Mouse (Mus musculus) midbrain, embryonic 12.5 days (tissue): ENCODE results near the gene Heg1. TPM values are rescaled to one million over a fixed set of nuclear protein-coding genes. Genes with fewer than 3 reads are reported as not detected.

ENCODE experiments used
- ATAC-seq: fragments of 200-750 bp; cut with Nextera tagmentation; 2 replicates; pipeline ENCODE4 v1.8.0; 2017; ENCODE audit warnings: low read depth, moderate TSS enrichment, moderate library complexity; ENCODE audit not compliant: low FRiP score
- H3K27ac ChIP-seq: fragments of 300-500 bp; sonication (generic); replicated peaks from 2 replicates; pipeline ENCODE4 v1.5.1; 2016; ENCODE audit warnings: mild to moderate bottlenecking
- H3K27me3 ChIP-seq: fragments of 300-500 bp; sonication (generic); 2 replicates; pipeline ENCODE4 v1.6.1; 2016; ENCODE audit warnings: mild to moderate bottlenecking
- H3K36me3 ChIP-seq: fragments of 300-500 bp; sonication (generic); 2 replicates; pipeline ENCODE4 v1.6.1; 2016
- H3K4me1 ChIP-seq: fragments of 300-500 bp; sonication (generic); 2 replicates; pipeline ENCODE4 v1.6.1; 2016
- H3K4me2 ChIP-seq: fragments of 300-500 bp; sonication (generic); replicated peaks from 2 replicates; pipeline ENCODE4 v1.6.1; 2016; ENCODE audit warnings: mild to moderate bottlenecking, moderate library complexity
- H3K4me3 ChIP-seq: fragments of 300-500 bp; sonication (generic); 2 replicates; pipeline ENCODE4 v1.5.1; 2016; ENCODE audit warnings: mild to moderate bottlenecking
- H3K9ac ChIP-seq: fragments of 300-500 bp; sonication (generic); replicated peaks from 2 replicates; pipeline ENCODE4 v1.6.1; 2016; ENCODE audit warnings: mild to moderate bottlenecking, moderate library complexity
- H3K9me3 ChIP-seq: fragments of 300-500 bp; sonication (generic); 2 replicates; pipeline ENCODE4 v1.6.1; 2016; ENCODE audit warnings: mild to moderate bottlenecking
- WGBS: fragments of 180-500 bp; shearing (Covaris S2); methylation state at CpG from one replicate; pipeline ENCODE4 v1.1.7; 2016; 5-methylcytosine and 5-hydroxymethylcytosine counted together
- polyA plus RNA-seq: library from polyadenylated mRNA; unstranded; fragments of >200 nt; fragmentation: Nextera tagmentation; extraction: Ambion mirVana; gene quantifications from 2 replicates; pipeline ENCODE4 v1.2.1, GENCODE M21; 2016

Gene Heg1
- 34.1 and 39.9 TPM in 2 replicates for polyA plus RNA-seq

GRCm38 (mm10) chr16:33684162-33684702, at the start of gene Heg1:
TSS of gene Heg1 (plus strand) at chr16:33684370.
- H3K36me3 ChIP-seq = no peaks in the 10 kb centered on the region
- H3K4me3 ChIP-seq = peak within 1 kb of the TSS; percentile 88
- H3K4me1 ChIP-seq = peaks cover 60% of the 10 kb centered on the region
- peak within 1 kb of the TSS; percentile 85 for H3K27ac ChIP-seq
- peak within 1 kb of the TSS; percentile 96 for H3K9ac ChIP-seq
- H3K27me3 ChIP-seq = no peaks in the 10 kb centered on the region
- ATAC-seq = peak; percentile 73
- WGBS = under 1% methylated on average over 40 of the region's 57 CpGs
- peak within 1 kb of the TSS; percentile 79 for H3K4me2 ChIP-seq
- no peaks in the 10 kb centered on the region for H3K9me3 ChIP-seq

GRCm38 (mm10) chr16:33635836-33636595, 48.2 kb upstream of the Heg1 start:
- ATAC-seq = no peak
- no peak overlapping the region for H3K4me3 ChIP-seq
- H3K4me1 ChIP-seq = no peaks in the 10 kb centered on the region
- no peak overlapping the region for H3K27ac ChIP-seq
- WGBS = 84% methylated on average over 12 of the region's 12 CpGs
- no peaks in the 10 kb centered on the region for H3K27me3 ChIP-seq
- H3K9ac ChIP-seq = no peak overlapping the region
- H3K9me3 ChIP-seq = no peaks in the 10 kb centered on the region
- no peak overlapping the region for H3K4me2 ChIP-seq
- H3K36me3 ChIP-seq = no peaks in the 10 kb centered on the region

- no peaks in the 10 kb centered on the region for H3K9me3 ChIP-seq
- H3K4me1 ChIP-seq = no peaks in the 10 kb centered on the region
- H3K4me3 ChIP-seq = no peak overlapping the region
- no peaks in the 10 kb centered on the region for H3K27me3 ChIP-seq
- no peak overlapping the region for H3K27ac ChIP-seq
- H3K4me2 ChIP-seq = no peak overlapping the region
- no peak for ATAC-seq
- no peaks in the 10 kb centered on the region for H3K36me3 ChIP-seq
- H3K9ac ChIP-seq = no peak overlapping the region
- 78% methylated on average over 3 of the region's 3 CpGs for WGBS
Measured at GRCm38 (mm10) chr16:33641779-33642178, 42.4 kb upstream of the Heg1 start.

GRCm38 (mm10) chr16:33653116-33653515, 31.1 kb upstream of the Heg1 start:
- Histone ChIP-seq H3K27me3 (no peaks in the 10 kb centered on the region), H3K4me3 (no peak overlapping the region), H3K9ac (no peak overlapping the region), H3K36me3 (no peaks in the 10 kb centered on the region), H3K4me1 (no peaks in the 10 kb centered on the region), H3K9me3 (peaks cover 16% of the 10 kb centered on the region; the same call in 1 of the 2 replicates), H3K27ac (no peak overlapping the region), H3K4me2 (no peak overlapping the region)
- ATAC-seq = no peak
- 90% methylated on average over 6 of the region's 6 CpGs for WGBS

GRCm38 (mm10) chr16:33655443-33655842, 28.7 kb upstream of the Heg1 start:
- Histone ChIP-seq H3K4me2 (no peak overlapping the region), H3K9ac (no peak overlapping the region), H3K27me3 (no peaks in the 10 kb centered on the region), H3K36me3 (no peaks in the 10 kb centered on the region), H3K27ac (no peak overlapping the region), H3K4me3 (no peak overlapping the region), H3K4me1 (no peaks in the 10 kb centered on the region), H3K9me3 (0 out of 2 replicates have a peak, but pooled peaks cover 3% of the 10 kb centered on the region)
- ATAC-seq = no peak
- WGBS = 88% methylated on average over 3 of the region's 3 CpGs

GRCm38 (mm10) chr16:33657191-33657590, 27.0 kb upstream of the Heg1 start:
- no peaks in the 10 kb centered on the region for H3K27me3 ChIP-seq
- 88% methylated on average over 3 of the region's 3 CpGs for WGBS

GRCm38 (mm10) chr16:33658121-33658520, 26.0 kb upstream of the Heg1 start:
- H3K4me1 ChIP-seq = no peaks in the 10 kb centered on the region
- no peak overlapping the region for H3K9ac ChIP-seq
- H3K27me3 ChIP-seq = no peaks in the 10 kb centered on the region
- H3K27ac ChIP-seq = no peak overlapping the region
- no peak overlapping the region for H3K4me2 ChIP-seq
- H3K36me3 ChIP-seq = no peaks in the 10 kb centered on the region
- H3K4me3 ChIP-seq = no peak overlapping the region
- ATAC-seq = no peak
- WGBS = 100% methylated on average over 3 of the region's 3 CpGs
- no peaks in the 10 kb centered on the region for H3K9me3 ChIP-seq

More at GRCm38 (mm10) chr16:33657191-33657590, 27.0 kb upstream of the Heg1 start:
- Histone ChIP-seq H3K27ac (no peak overlapping the region), H3K4me3 (no peak overlapping the region), H3K9ac (no peak overlapping the region), H3K9me3 (no peaks in the 10 kb centered on the region), H3K4me2 (no peak overlapping the region), H3K4me1 (no peaks in the 10 kb centered on the region), H3K36me3 (no peaks in the 10 kb centered on the region)
- ATAC-seq = no peak

GRCm38 (mm10) chr16:33659521-33659920, 24.6 kb upstream of the Heg1 start:
- WGBS = 92% methylated on average over 5 of the region's 5 CpGs
- Histone ChIP-seq H3K27me3 (no peaks in the 10 kb centered on the region), H3K9ac (no peak overlapping the region), H3K4me2 (no peak overlapping the region), H3K4me3 (no peak overlapping the region), H3K27ac (no peak overlapping the region), H3K36me3 (no peaks in the 10 kb centered on the region), H3K4me1 (no peaks in the 10 kb centered on the region), H3K9me3 (no peaks in the 10 kb centered on the region)
- no peak for ATAC-seq

- no peaks in the 10 kb centered on the region for H3K27me3 ChIP-seq
- WGBS = 69% methylated on average over 5 of the region's 5 CpGs
- H3K9me3 ChIP-seq = no peaks in the 10 kb centered on the region
- no peak for ATAC-seq
- no peaks in the 10 kb centered on the region for H3K4me1 ChIP-seq
- no peak overlapping the region for H3K9ac ChIP-seq
- no peak overlapping the region for H3K4me3 ChIP-seq
- H3K36me3 ChIP-seq = no peaks in the 10 kb centered on the region
- no peak overlapping the region for H3K4me2 ChIP-seq
- no peak overlapping the region for H3K27ac ChIP-seq
Measured at GRCm38 (mm10) chr16:33660125-33660524, 24.0 kb upstream of the Heg1 start.

- Histone ChIP-seq H3K4me1 (no peaks in the 10 kb centered on the region), H3K4me3 (no peak overlapping the region), H3K36me3 (no peaks in the 10 kb centered on the region), H3K4me2 (no peak overlapping the region), H3K27me3 (no peaks in the 10 kb centered on the region), H3K27ac (no peak overlapping the region), H3K9me3 (no peaks in the 10 kb centered on the region), H3K9ac (no peak overlapping the region)
- WGBS = 94% methylated on average over 10 of the region's 10 CpGs
- ATAC-seq = no peak
Measured at GRCm38 (mm10) chr16:33662841-33663240, 21.3 kb upstream of the Heg1 start.

GRCm38 (mm10) chr16:33666226-33666625, 17.9 kb upstream of the Heg1 start:
- ATAC-seq = no peak
- no peak overlapping the region for H3K4me2 ChIP-seq

GRCm38 (mm10) chr16:33666985-33667538, 17.1 kb upstream of the Heg1 start:
- Histone ChIP-seq H3K4me1 (no peaks in the 10 kb centered on the region), H3K27ac (no peak overlapping the region), H3K4me3 (no peak overlapping the region), H3K4me2 (no peak overlapping the region), H3K36me3 (no peaks in the 10 kb centered on the region), H3K9me3 (no peaks in the 10 kb centered on the region), H3K9ac (no peak overlapping the region), H3K27me3 (no peaks in the 10 kb centered on the region)
- ATAC-seq = no peak
- 91% methylated on average over 4 of the region's 4 CpGs for WGBS

More at GRCm38 (mm10) chr16:33666226-33666625, 17.9 kb upstream of the Heg1 start:
- WGBS = 90% methylated on average over 6 of the region's 6 CpGs
- Histone ChIP-seq H3K9me3 (no peaks in the 10 kb centered on the region), H3K27me3 (no peaks in the 10 kb centered on the region), H3K4me3 (no peak overlapping the region), H3K27ac (no peak overlapping the region), H3K4me1 (no peaks in the 10 kb centered on the region), H3K36me3 (no peaks in the 10 kb centered on the region), H3K9ac (no peak overlapping the region)
